Mouse (Mus musculus): ENCODE measurements at regions not wholly inside any gene's neighbourhood (a gene's known extent, or its start where the extent isn't known, plus 50 kb on each side); places are given as distances from the start of the nearest gene placed in this dataset.

- Histone ChIP-seq H3K27ac (ENCODE audit: poor library complexity, severe bottlenecking) (no peak overlapping the region), H3K4me3 (no peak overlapping the region), H3K9ac (no peak overlapping the region), H3K36me3 (no peaks in the 10 kb centered on the region), H3K9me3 (replicated peaks) (no peaks in the 10 kb centered on the region), H3K4me2 (no peak overlapping the region), H3K4me1 (replicated peaks) (no peaks in the 10 kb centered on the region), H3K27me3 (replicated peaks) (no peaks in the 10 kb centered on the region)
- no peak for ATAC-seq (ENCODE audit: insufficient number of reproducible peaks, low FRiP score)
- 61% methylated on average over 3 of the region's 3 CpGs for WGBS
Measured at GRCm38 (mm10) chr15:67971998-67972397, 1471.3 kb upstream of the Lrrc6 start.

- H3K4me1 ChIP-seq (replicated peaks): peaks cover 6% of the 10 kb centered on the region; the same call in 1 of the 2 replicates
- H3K4me3 ChIP-seq: no peak overlapping the region
- WGBS: 75% methylated on average over 2 of the region's 2 CpGs
- H3K27ac ChIP-seq (ENCODE audit: poor library complexity, severe bottlenecking): no peak overlapping the region
- H3K9me3 ChIP-seq (replicated peaks): no peaks in the 10 kb centered on the region
- no peaks in the 10 kb centered on the region for H3K36me3 ChIP-seq
- no peak for ATAC-seq (ENCODE audit: insufficient number of reproducible peaks, low FRiP score)
- no peaks in the 10 kb centered on the region for H3K27me3 ChIP-seq (replicated peaks)
- no peak overlapping the region for H3K4me2 ChIP-seq
- no peak overlapping the region for H3K9ac ChIP-seq
Measured at GRCm38 (mm10) chr15:67954216-67954615, 1453.5 kb upstream of the Lrrc6 start.

- 54% methylated on average over 6 of the region's 6 CpGs for WGBS
- Histone ChIP-seq H3K9me3 (replicated peaks) (no peaks in the 10 kb centered on the region), H3K27ac (ENCODE audit: poor library complexity, severe bottlenecking) (no peak overlapping the region), H3K27me3 (replicated peaks) (no peaks in the 10 kb centered on the region), H3K4me3 (no peak overlapping the region), H3K4me2 (no peak overlapping the region), H3K36me3 (no peaks in the 10 kb centered on the region), H3K4me1 (replicated peaks) (peaks cover 6% of the 10 kb centered on the region; the same call in 1 of the 2 replicates), H3K9ac (no peak overlapping the region)
- ATAC-seq (ENCODE audit: insufficient number of reproducible peaks, low FRiP score): no peak; the same call in 1 of the 2 replicates
Measured at GRCm38 (mm10) chr15:67950281-67951040, 1449.8 kb upstream of the Lrrc6 start.

GRCm38 (mm10) chr15:67944330-67945082 lies 1443.8 kb upstream of the Lrrc6 start:
- H3K36me3 ChIP-seq: no peaks in the 10 kb centered on the region
- H3K27me3 ChIP-seq (replicated peaks): no peaks in the 10 kb centered on the region
- no peak for ATAC-seq (ENCODE audit: insufficient number of reproducible peaks, low FRiP score)
- no peak overlapping the region for H3K4me2 ChIP-seq
- H3K9ac ChIP-seq: no peak overlapping the region
- 80% methylated on average over 3 of the region's 3 CpGs for WGBS
- no peaks in the 10 kb centered on the region for H3K9me3 ChIP-seq (replicated peaks)
- no peaks in the 10 kb centered on the region for H3K4me1 ChIP-seq (replicated peaks)
- H3K4me3 ChIP-seq: no peak overlapping the region
- H3K27ac ChIP-seq (ENCODE audit: poor library complexity, severe bottlenecking): no peak overlapping the region

- H3K4me3 ChIP-seq: no peak overlapping the region
- H3K4me1 ChIP-seq (replicated peaks): no peaks in the 10 kb centered on the region
Measured at GRCm38 (mm10) chr15:67943046-67943445, 1442.3 kb upstream of the Lrrc6 start.

GRCm38 (mm10) chr15:67940510-67940909 lies 1439.8 kb upstream of the Lrrc6 start:
- Histone ChIP-seq H3K4me3 (no peak overlapping the region), H3K9ac (no peak overlapping the region), H3K4me2 (no peak overlapping the region), H3K9me3 (replicated peaks) (no peaks in the 10 kb centered on the region), H3K27ac (ENCODE audit: poor library complexity, severe bottlenecking) (no peak overlapping the region), H3K27me3 (replicated peaks) (no peaks in the 10 kb centered on the region), H3K36me3 (no peaks in the 10 kb centered on the region), H3K4me1 (replicated peaks) (no peaks in the 10 kb centered on the region)
- WGBS: 76% methylated on average over 1 of the region's 1 CpGs
- no peak for ATAC-seq (ENCODE audit: insufficient number of reproducible peaks, low FRiP score)

More at GRCm38 (mm10) chr15:67943046-67943445, 1442.3 kb upstream of the Lrrc6 start:
- no peak for ATAC-seq (ENCODE audit: insufficient number of reproducible peaks, low FRiP score)
- H3K4me2 ChIP-seq: no peak overlapping the region
- H3K36me3 ChIP-seq: no peaks in the 10 kb centered on the region
- H3K9ac ChIP-seq: no peak overlapping the region
- H3K27ac ChIP-seq (ENCODE audit: poor library complexity, severe bottlenecking): no peak overlapping the region
- no peaks in the 10 kb centered on the region for H3K9me3 ChIP-seq (replicated peaks)
- no peaks in the 10 kb centered on the region for H3K27me3 ChIP-seq (replicated peaks)

- H3K36me3 ChIP-seq: no peaks in the 10 kb centered on the region
- H3K27ac ChIP-seq (ENCODE audit: poor library complexity, severe bottlenecking): no peak overlapping the region
- WGBS: 64% methylated on average over 2 of the region's 2 CpGs
- H3K9ac ChIP-seq: no peak overlapping the region
- H3K9me3 ChIP-seq (replicated peaks): no peaks in the 10 kb centered on the region
- no peaks in the 10 kb centered on the region for H3K4me1 ChIP-seq (replicated peaks)
- H3K27me3 ChIP-seq (replicated peaks): no peaks in the 10 kb centered on the region
- no peak for ATAC-seq (ENCODE audit: insufficient number of reproducible peaks, low FRiP score)
- no peak overlapping the region for H3K4me2 ChIP-seq
- no peak overlapping the region for H3K4me3 ChIP-seq
Measured at GRCm38 (mm10) chr15:67924885-67925284, 1424.2 kb upstream of the Lrrc6 start.

- no peaks in the 10 kb centered on the region for H3K27me3 ChIP-seq (replicated peaks)
- H3K4me2 ChIP-seq: no peak overlapping the region
- 69% methylated on average over 2 of the region's 2 CpGs for WGBS
- H3K27ac ChIP-seq (ENCODE audit: poor library complexity, severe bottlenecking): no peak overlapping the region
- no peaks in the 10 kb centered on the region for H3K36me3 ChIP-seq
- H3K4me3 ChIP-seq: no peak overlapping the region
- H3K9ac ChIP-seq: no peak overlapping the region
- H3K9me3 ChIP-seq (replicated peaks): no peaks in the 10 kb centered on the region
- no peaks in the 10 kb centered on the region for H3K4me1 ChIP-seq (replicated peaks)
- ATAC-seq (ENCODE audit: insufficient number of reproducible peaks, low FRiP score): no peak
Measured at GRCm38 (mm10) chr15:67907034-67907433, 1406.3 kb upstream of the Lrrc6 start.

GRCm38 (mm10) chr15:67905279-67905678 lies 1404.6 kb upstream of the Lrrc6 start:
- no peak overlapping the region for H3K4me3 ChIP-seq

GRCm38 (mm10) chr15:67904646-67905045 lies 1403.9 kb upstream of the Lrrc6 start:
- Histone ChIP-seq H3K27ac (ENCODE audit: poor library complexity, severe bottlenecking) (no peak overlapping the region), H3K4me1 (replicated peaks) (no peaks in the 10 kb centered on the region), H3K4me3 (no peak overlapping the region), H3K9ac (no peak overlapping the region), H3K36me3 (no peaks in the 10 kb centered on the region), H3K4me2 (no peak overlapping the region), H3K27me3 (replicated peaks) (no peaks in the 10 kb centered on the region), H3K9me3 (replicated peaks) (no peaks in the 10 kb centered on the region)
- ATAC-seq (ENCODE audit: insufficient number of reproducible peaks, low FRiP score): no peak

More at GRCm38 (mm10) chr15:67905279-67905678, 1404.6 kb upstream of the Lrrc6 start:
- Histone ChIP-seq H3K27ac (ENCODE audit: poor library complexity, severe bottlenecking) (no peak overlapping the region), H3K4me1 (replicated peaks) (no peaks in the 10 kb centered on the region), H3K27me3 (replicated peaks) (no peaks in the 10 kb centered on the region), H3K9me3 (replicated peaks) (no peaks in the 10 kb centered on the region), H3K4me2 (no peak overlapping the region), H3K36me3 (no peaks in the 10 kb centered on the region), H3K9ac (no peak overlapping the region)
- no peak for ATAC-seq (ENCODE audit: insufficient number of reproducible peaks, low FRiP score)
- WGBS: 60% methylated on average over 1 of the region's 1 CpGs

GRCm38 (mm10) chr15:67902982-67903381 lies 1402.3 kb upstream of the Lrrc6 start:
- H3K4me3 ChIP-seq: no peak overlapping the region
- no peaks in the 10 kb centered on the region for H3K27me3 ChIP-seq (replicated peaks)
- no peaks in the 10 kb centered on the region for H3K36me3 ChIP-seq
- H3K9me3 ChIP-seq (replicated peaks): no peaks in the 10 kb centered on the region
- 74% methylated on average over 2 of the region's 2 CpGs for WGBS
- H3K9ac ChIP-seq: no peak overlapping the region
- no peak for ATAC-seq (ENCODE audit: insufficient number of reproducible peaks, low FRiP score)
- no peaks in the 10 kb centered on the region for H3K4me1 ChIP-seq (replicated peaks)
- H3K4me2 ChIP-seq: no peak overlapping the region
- no peak overlapping the region for H3K27ac ChIP-seq (ENCODE audit: poor library complexity, severe bottlenecking)

All from heart, embryonic 12.5 days (tissue).